Mouse (Mus musculus): ENCODE measurements around the gene Fam83c. TPM values are rescaled to one million over a fixed set of nuclear protein-coding genes. Genes with fewer than 3 reads are reported as not detected.
"Not testable (repeated sequence)": the region's sequence is repeated elsewhere in the genome, so short reads cannot be mapped to it uniquely, and the experiment has no call there.

Gene Fam83c
- polyA plus RNA-seq, 1 experiment from 2014 or later: 0.14 TPM

GRCm38 (mm10) chr2:155837961-155838360 lies 3.3 kb upstream of the Fam83c start:
- peak; percentile 59 for DNase-seq (ENCODE audit: low spot score, missing footprints)
- no peak for ATAC-seq (ENCODE audit: low FRiP score)
- Histone ChIP-seq H3K4me2 (no peak overlapping the region), H3K27me3 (ENCODE audit: control insufficient read depth, insufficient read depth, low read length) (no peaks in the 10 kb centered on the region), H3K9me3 (ENCODE audit: control insufficient read depth, low read length) (no peaks in the 10 kb centered on the region), H3K9ac (ENCODE audit: low read length) (no peak overlapping the region), H3K4me3 (ENCODE audit: low read depth, low read length) (no peak overlapping the region), H3K4me1 (ENCODE audit: control insufficient read depth, insufficient read depth, low read length) (no peaks in the 10 kb centered on the region), H3K36me3 (ENCODE audit: control insufficient read depth, insufficient read depth, low read length) (no peaks in the 10 kb centered on the region), H3K27ac (ENCODE audit: low read depth, low read length) (no peak overlapping the region)
- 71% methylated on average over 3 of the region's 3 CpGs for WGBS

- peak; percentile 80 for DNase-seq (ENCODE audit: low spot score, missing footprints)
- not testable (repeated sequence) for H3K4me1 ChIP-seq (ENCODE audit: control insufficient read depth, insufficient read depth, low read length); H3K9ac ChIP-seq (ENCODE audit: low read length); H3K27me3 ChIP-seq (ENCODE audit: control insufficient read depth, insufficient read depth, low read length); H3K27ac ChIP-seq (ENCODE audit: low read depth, low read length); H3K9me3 ChIP-seq (ENCODE audit: control insufficient read depth, low read length); H3K36me3 ChIP-seq (ENCODE audit: control insufficient read depth, insufficient read depth, low read length); ATAC-seq (ENCODE audit: low FRiP score); H3K4me2 ChIP-seq; H3K4me3 ChIP-seq (ENCODE audit: low read depth, low read length)
- 73% methylated on average over 1 of the region's 1 CpGs for WGBS
These were observed 2.6 kb downstream of the Fam83c start for GRCm38 (mm10) chr2:155832087-155832486.

- H3K27me3 ChIP-seq (ENCODE audit: control insufficient read depth, insufficient read depth, low read length): no peaks in the 10 kb centered on the region
- H3K36me3 ChIP-seq (ENCODE audit: control insufficient read depth, insufficient read depth, low read length): no peaks in the 10 kb centered on the region
- 65% methylated on average over 9 of the region's 9 CpGs for WGBS
- H3K4me1 ChIP-seq (ENCODE audit: control insufficient read depth, insufficient read depth, low read length): peaks cover 4% of the 10 kb centered on the region
- no peak overlapping the region for H3K4me3 ChIP-seq (ENCODE audit: low read depth, low read length)
- no peak overlapping the region for H3K9ac ChIP-seq (ENCODE audit: low read length)
- H3K9me3 ChIP-seq (ENCODE audit: control insufficient read depth, low read length): no peaks in the 10 kb centered on the region
- DNase-seq (ENCODE audit: low spot score, missing footprints) (no peak), ATAC-seq (ENCODE audit: low FRiP score) (no peak)
- no peak overlapping the region for H3K4me2 ChIP-seq
- H3K27ac ChIP-seq (ENCODE audit: low read depth, low read length): no peak overlapping the region
These were observed 3.4 kb downstream of the Fam83c start for GRCm38 (mm10) chr2:155831302-155831701.

- Histone ChIP-seq H3K27me3 (ENCODE audit: control insufficient read depth, insufficient read depth, low read length) (no peaks in the 10 kb centered on the region), H3K4me1 (ENCODE audit: control insufficient read depth, insufficient read depth, low read length) (peaks cover 6% of the 10 kb centered on the region), H3K36me3 (ENCODE audit: control insufficient read depth, insufficient read depth, low read length) (no peaks in the 10 kb centered on the region), H3K27ac (ENCODE audit: low read depth, low read length) (no peak overlapping the region), H3K4me2 (no peak overlapping the region), H3K9ac (ENCODE audit: low read length) (no peak overlapping the region), H3K4me3 (ENCODE audit: low read depth, low read length) (no peak overlapping the region), H3K9me3 (ENCODE audit: control insufficient read depth, low read length) (no peaks in the 10 kb centered on the region)
- DNase-seq (ENCODE audit: low spot score, missing footprints): peak; percentile 19
- ATAC-seq (ENCODE audit: low FRiP score): no peak
- WGBS: 91% methylated on average over 8 of the region's 8 CpGs
These were observed 3.8 kb downstream of the Fam83c start for GRCm38 (mm10) chr2:155830841-155831240.

- DNase-seq (ENCODE audit: low spot score, missing footprints) (peak; percentile 97), ATAC-seq (ENCODE audit: low FRiP score) (peak; percentile 94)
- H3K4me2 ChIP-seq: peak within 1 kb of the TSS; percentile 94
- H3K4me1 ChIP-seq (ENCODE audit: control insufficient read depth, insufficient read depth, low read length): peaks cover 11% of the 10 kb centered on the region
- H3K36me3 ChIP-seq (ENCODE audit: control insufficient read depth, insufficient read depth, low read length): peaks cover 10% of the 10 kb centered on the region; the same call in 1 of the 2 replicates
- H3K9ac ChIP-seq (ENCODE audit: low read length): peak within 1 kb of the TSS; percentile 76
- 3% methylated on average over 27 of the region's 27 CpGs for WGBS
- no peaks in the 10 kb centered on the region for H3K27me3 ChIP-seq (ENCODE audit: control insufficient read depth, insufficient read depth, low read length)
- no peaks in the 10 kb centered on the region for H3K9me3 ChIP-seq (ENCODE audit: control insufficient read depth, low read length)
- peak within 1 kb of the TSS; percentile 87 for H3K4me3 ChIP-seq (ENCODE audit: low read depth, low read length)
- peak within 1 kb of the TSS; percentile 54 for H3K27ac ChIP-seq (ENCODE audit: low read depth, low read length)
These were observed 7.8 kb downstream of the Fam83c start, which contains the start of gene Eif6 for GRCm38 (mm10) chr2:155826630-155827424. Gene Eif6 (minus strand): TSS chr2:155826925.

GRCm38 (mm10) chr2:155825904-155826629 lies 8.6 kb downstream of the Fam83c start:
- ATAC-seq (ENCODE audit: low FRiP score): peak; percentile 30
- H3K27ac ChIP-seq (ENCODE audit: low read depth, low read length): peak overlapping the region; percentile 54
- WGBS: 2% methylated on average over 52 of the region's 52 CpGs

GRCm38 (mm10) chr2:155823722-155824121 lies 10.9 kb downstream of the Fam83c start:
- ATAC-seq (ENCODE audit: low FRiP score) (no peak), DNase-seq (ENCODE audit: low spot score, missing footprints) (peak; percentile 8)
- no peak overlapping the region for H3K4me3 ChIP-seq (ENCODE audit: low read depth, low read length)
- H3K27ac ChIP-seq (ENCODE audit: low read depth, low read length): no peak overlapping the region
- H3K27me3 ChIP-seq (ENCODE audit: control insufficient read depth, insufficient read depth, low read length): no peaks in the 10 kb centered on the region
- no peak overlapping the region for H3K4me2 ChIP-seq
- peaks cover 15% of the 10 kb centered on the region for H3K4me1 ChIP-seq (ENCODE audit: control insufficient read depth, insufficient read depth, low read length)
- H3K36me3 ChIP-seq (ENCODE audit: control insufficient read depth, insufficient read depth, low read length): peaks cover 12% of the 10 kb centered on the region; the same call in 1 of the 2 replicates
- H3K9me3 ChIP-seq (ENCODE audit: control insufficient read depth, low read length): no peaks in the 10 kb centered on the region
- H3K9ac ChIP-seq (ENCODE audit: low read length): no peak overlapping the region
- over 99% methylated on average over 8 of the region's 8 CpGs for WGBS

More at GRCm38 (mm10) chr2:155825904-155826629, 8.6 kb downstream of the Fam83c start:
- H3K4me2 ChIP-seq: peak overlapping the region; percentile 94
- H3K27me3 ChIP-seq (ENCODE audit: control insufficient read depth, insufficient read depth, low read length): no peaks in the 10 kb centered on the region
- peak overlapping the region; percentile 87 for H3K4me3 ChIP-seq (ENCODE audit: low read depth, low read length)
- H3K9ac ChIP-seq (ENCODE audit: low read length): peak overlapping the region; percentile 76
- no peaks in the 10 kb centered on the region for H3K9me3 ChIP-seq (ENCODE audit: control insufficient read depth, low read length)
- peaks cover 11% of the 10 kb centered on the region; the same call in 1 of the 2 replicates for H3K36me3 ChIP-seq (ENCODE audit: control insufficient read depth, insufficient read depth, low read length)
- peak; percentile 95 for DNase-seq (ENCODE audit: low spot score, missing footprints)
- H3K4me1 ChIP-seq (ENCODE audit: control insufficient read depth, insufficient read depth, low read length): peaks cover 11% of the 10 kb centered on the region

- Histone ChIP-seq H3K36me3 (ENCODE audit: control insufficient read depth, insufficient read depth, low read length) (peaks cover 12% of the 10 kb centered on the region; the same call in 1 of the 2 replicates), H3K4me3 (ENCODE audit: low read depth, low read length) (no peak overlapping the region), H3K4me1 (ENCODE audit: control insufficient read depth, insufficient read depth, low read length) (peaks cover 13% of the 10 kb centered on the region), H3K27ac (ENCODE audit: low read depth, low read length) (no peak overlapping the region), H3K4me2 (no peak overlapping the region), H3K27me3 (ENCODE audit: control insufficient read depth, insufficient read depth, low read length) (no peaks in the 10 kb centered on the region), H3K9ac (ENCODE audit: low read length) (no peak overlapping the region), H3K9me3 (ENCODE audit: control insufficient read depth, low read length) (no peaks in the 10 kb centered on the region)
- DNase-seq (ENCODE audit: low spot score, missing footprints) (no peak), ATAC-seq (ENCODE audit: low FRiP score) (no peak)
- WGBS: 95% methylated on average over 5 of the region's 5 CpGs
These were observed 13.9 kb downstream of the Fam83c start for GRCm38 (mm10) chr2:155820779-155821178.

Measured in midbrain, embryonic 11.5 days (tissue).